Mouse (Mus musculus): ENCODE measurements at regions not wholly inside any gene's neighbourhood (a gene's known extent, or its start where the extent isn't known, plus 50 kb on each side); places are given as distances from the start of the nearest gene placed in this dataset.
"Not testable (repeated sequence)": the region's sequence is repeated elsewhere in the genome, so short reads cannot be mapped to it uniquely, and the experiment has no call there.

DNA sequence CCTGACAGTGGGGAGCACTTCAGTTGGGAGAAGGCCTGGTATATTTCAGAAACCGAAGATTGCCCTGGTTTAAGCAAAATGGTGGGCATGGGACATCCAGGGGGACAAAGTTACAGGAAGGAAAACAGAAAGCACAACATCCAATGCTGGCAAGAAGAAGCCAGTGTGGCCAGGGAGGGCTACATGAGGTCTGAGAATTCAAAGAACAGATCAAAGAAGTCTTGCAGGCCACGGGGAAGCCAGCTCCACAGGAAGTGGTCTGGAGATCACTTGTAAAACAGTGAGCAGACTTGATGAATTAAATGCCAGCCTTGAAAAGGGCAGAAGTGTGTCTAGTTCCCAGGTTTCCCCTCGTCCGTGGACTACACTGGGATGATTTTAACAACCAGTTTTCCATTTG lies 120.4 kb upstream of the Mad2l1 start:
- Histone ChIP-seq H3K4me3 (no peak overlapping the region), H3K27me3 (no peaks in the 10 kb centered on the region), H3K4me1 (no peaks in the 10 kb centered on the region; the same call in 1 of the 2 replicates), H3K36me3 (no peaks in the 10 kb centered on the region), H3K4me2 (no peak overlapping the region), H3K27ac (no peak overlapping the region), H3K9me3 (no peaks in the 10 kb centered on the region), H3K9ac (no peak overlapping the region)
- no peak for ATAC-seq (ENCODE audit: insufficient number of reproducible peaks, low FRiP score, low TSS enrichment, low read depth)
- 30% methylated on average over 4 of the region's 4 CpGs for WGBS

DNA sequence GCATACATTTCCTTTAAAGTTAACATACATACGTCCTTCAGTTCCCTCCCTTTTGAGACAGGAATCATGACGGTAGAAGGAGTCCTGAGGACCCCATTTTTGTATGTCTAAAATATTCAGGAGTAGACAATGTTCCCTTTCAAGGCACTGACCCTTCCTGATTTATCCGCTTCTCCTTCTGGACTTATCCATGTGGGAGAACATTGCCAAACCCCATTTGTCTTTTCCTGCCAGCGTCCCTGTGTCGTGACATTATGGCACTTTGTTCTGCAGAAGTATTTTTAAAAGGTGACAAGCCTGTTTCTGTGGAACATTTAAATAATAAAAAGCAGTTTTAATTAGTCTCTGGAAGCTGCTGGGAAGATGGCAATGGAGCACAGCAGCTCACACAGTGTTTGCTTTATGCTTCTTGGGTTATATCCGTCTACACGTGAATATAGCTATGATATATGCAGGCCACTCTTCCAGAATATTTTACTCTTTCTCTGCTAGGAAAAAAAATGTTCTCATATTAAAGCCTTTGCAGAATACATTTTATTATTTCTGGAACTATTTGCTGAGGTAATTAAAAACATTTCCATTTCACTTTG lies 115.6 kb upstream of the Mad2l1 start:
- H3K36me3 ChIP-seq: no peaks in the 10 kb centered on the region
- no peak overlapping the region for H3K4me3 ChIP-seq
- ATAC-seq (ENCODE audit: insufficient number of reproducible peaks, low FRiP score, low TSS enrichment, low read depth): no peak
- H3K27me3 ChIP-seq: no peaks in the 10 kb centered on the region
- 39% methylated on average over 7 of the region's 7 CpGs for WGBS
- H3K27ac ChIP-seq: no peak overlapping the region
- no peaks in the 10 kb centered on the region for H3K9me3 ChIP-seq
- no peak overlapping the region for H3K4me2 ChIP-seq
- no peak overlapping the region for H3K9ac ChIP-seq
- no peaks in the 10 kb centered on the region; the same call in 1 of the 2 replicates for H3K4me1 ChIP-seq

- no peak for ATAC-seq (ENCODE audit: insufficient number of reproducible peaks, low FRiP score, low TSS enrichment, low read depth)
- H3K4me2 ChIP-seq: no peak overlapping the region
- no peak overlapping the region for H3K27ac ChIP-seq
- no peaks in the 10 kb centered on the region for H3K36me3 ChIP-seq
- H3K9ac ChIP-seq: no peak overlapping the region
- 25% methylated on average over 4 of the region's 4 CpGs for WGBS
- H3K4me1 ChIP-seq: no peaks in the 10 kb centered on the region
- H3K27me3 ChIP-seq: no peaks in the 10 kb centered on the region
- H3K9me3 ChIP-seq: no peaks in the 10 kb centered on the region
- H3K4me3 ChIP-seq: no peak overlapping the region
These were observed 106.8 kb upstream of the Mad2l1 start for GRCm38 (mm10) chr6:66428370-66428769.

DNA sequence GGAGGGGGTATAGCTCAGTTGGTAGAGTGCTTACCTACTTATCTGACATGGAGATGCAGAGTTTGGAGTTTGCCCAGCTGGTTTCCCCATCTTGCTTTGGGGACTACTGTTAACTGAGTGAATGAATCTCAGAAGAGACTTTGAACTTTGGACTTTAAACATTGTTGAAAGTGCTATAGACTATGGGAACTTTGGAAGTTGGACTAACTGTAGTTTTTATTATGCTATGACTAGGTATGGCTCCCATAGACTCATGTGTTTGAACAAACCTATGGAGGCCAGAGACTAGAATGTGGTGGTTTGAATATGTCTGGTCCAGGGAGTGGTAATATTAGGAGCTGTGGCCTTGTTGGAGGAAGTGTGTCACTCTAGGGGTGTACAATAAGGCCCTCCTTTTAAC lies 84.8 kb upstream of the Mad2l1 start:
- H3K9me3 ChIP-seq; H3K4me1 ChIP-seq; ATAC-seq (ENCODE audit: insufficient number of reproducible peaks, low FRiP score, low TSS enrichment, low read depth); H3K4me3 ChIP-seq; H3K9ac ChIP-seq; H3K27ac ChIP-seq; H3K36me3 ChIP-seq; H3K4me2 ChIP-seq; H3K27me3 ChIP-seq: not testable (repeated sequence)

GRCm38 (mm10) chr6:66458172-66458571 lies 77.0 kb upstream of the Mad2l1 start:
- Histone ChIP-seq H3K9ac (no peak overlapping the region), H3K9me3 (no peaks in the 10 kb centered on the region), H3K4me1 (no peaks in the 10 kb centered on the region), H3K36me3 (no peaks in the 10 kb centered on the region), H3K27ac (no peak overlapping the region), H3K4me2 (no peak overlapping the region), H3K27me3 (no peaks in the 10 kb centered on the region), H3K4me3 (no peak overlapping the region)
- ATAC-seq (ENCODE audit: insufficient number of reproducible peaks, low FRiP score, low TSS enrichment, low read depth): no peak
- 63% methylated on average over 3 of the region's 3 CpGs for WGBS

- WGBS: 69% methylated on average over 4 of the region's 5 CpGs
- H3K27me3 ChIP-seq: no peaks in the 10 kb centered on the region
- no peak overlapping the region for H3K27ac ChIP-seq
- no peaks in the 10 kb centered on the region for H3K9me3 ChIP-seq
- ATAC-seq (ENCODE audit: insufficient number of reproducible peaks, low FRiP score, low TSS enrichment, low read depth): no peak
- H3K4me1 ChIP-seq: no peaks in the 10 kb centered on the region
- no peak overlapping the region for H3K4me2 ChIP-seq
- no peaks in the 10 kb centered on the region for H3K36me3 ChIP-seq
- no peak overlapping the region for H3K4me3 ChIP-seq
- H3K9ac ChIP-seq: no peak overlapping the region
These were observed 70.7 kb upstream of the Mad2l1 start for GRCm38 (mm10) chr6:66464540-66464939.

DNA sequence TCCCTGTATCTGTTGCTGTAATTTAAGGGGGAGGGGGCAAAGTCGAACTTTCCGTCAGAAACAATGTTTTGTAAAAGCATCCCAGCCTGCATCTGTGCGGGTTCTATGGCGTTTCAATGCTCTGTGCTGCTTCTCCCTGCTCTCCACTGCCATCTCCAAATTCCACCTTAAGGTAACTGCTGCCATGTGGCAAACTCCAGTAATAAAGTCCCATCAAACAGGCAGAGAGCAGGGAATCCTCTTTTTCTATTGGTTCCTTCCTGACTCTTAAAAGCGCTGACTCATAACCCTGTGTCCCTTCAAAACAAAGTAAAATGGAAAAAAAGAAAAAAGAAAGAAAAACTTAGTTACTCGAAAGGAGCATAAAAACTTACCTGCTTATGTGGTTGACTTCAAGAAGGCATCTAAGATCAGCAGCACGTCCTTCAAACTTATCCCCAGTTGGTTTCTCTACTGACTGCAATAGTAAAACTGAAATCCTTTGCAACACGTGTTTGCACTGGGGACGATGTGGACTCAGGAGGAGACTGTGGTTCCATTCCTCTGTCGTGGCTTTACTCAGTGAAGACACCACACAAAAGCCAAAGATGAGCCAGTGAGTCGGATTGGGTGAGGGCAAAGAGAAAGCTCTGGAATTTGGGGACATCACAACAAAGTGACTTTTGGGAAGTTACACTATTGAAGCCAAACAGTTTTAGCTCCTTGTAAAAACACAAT lies 69.9 kb upstream of the Mad2l1 start:
- ATAC-seq (ENCODE audit: insufficient number of reproducible peaks, low FRiP score, low TSS enrichment, low read depth): no peak
- no peaks in the 10 kb centered on the region for H3K27me3 ChIP-seq
- H3K36me3 ChIP-seq: no peaks in the 10 kb centered on the region
- H3K9ac ChIP-seq: no peak overlapping the region
- no peaks in the 10 kb centered on the region for H3K4me1 ChIP-seq
- no peak overlapping the region for H3K4me2 ChIP-seq
- H3K9me3 ChIP-seq: no peaks in the 10 kb centered on the region
- H3K4me3 ChIP-seq: no peak overlapping the region
- 67% methylated on average over 11 of the region's 11 CpGs for WGBS
- no peak overlapping the region for H3K27ac ChIP-seq

GRCm38 (mm10) chr6:66466757-66467156 lies 68.4 kb upstream of the Mad2l1 start:
- H3K4me3 ChIP-seq: no peak overlapping the region
- ATAC-seq (ENCODE audit: insufficient number of reproducible peaks, low FRiP score, low TSS enrichment, low read depth): no peak
- H3K4me1 ChIP-seq: no peaks in the 10 kb centered on the region
- H3K36me3 ChIP-seq: no peaks in the 10 kb centered on the region
- H3K4me2 ChIP-seq: no peak overlapping the region
- H3K9ac ChIP-seq: no peak overlapping the region
- H3K27me3 ChIP-seq: no peaks in the 10 kb centered on the region
- no peaks in the 10 kb centered on the region for H3K9me3 ChIP-seq
- 28% methylated on average over 3 of the region's 3 CpGs for WGBS
- H3K27ac ChIP-seq: no peak overlapping the region

GRCm38 (mm10) chr6:66470627-66471249 lies 64.5 kb upstream of the Mad2l1 start:
- ATAC-seq (ENCODE audit: insufficient number of reproducible peaks, low FRiP score, low TSS enrichment, low read depth): no peak
- Histone ChIP-seq H3K4me2 (no peak overlapping the region), H3K9ac (no peak overlapping the region), H3K27ac (no peak overlapping the region), H3K36me3 (no peaks in the 10 kb centered on the region), H3K9me3 (no peaks in the 10 kb centered on the region), H3K27me3 (no peaks in the 10 kb centered on the region), H3K4me3 (no peak overlapping the region), H3K4me1 (no peaks in the 10 kb centered on the region)
- WGBS: 89% methylated on average over 4 of the region's 4 CpGs

DNA sequence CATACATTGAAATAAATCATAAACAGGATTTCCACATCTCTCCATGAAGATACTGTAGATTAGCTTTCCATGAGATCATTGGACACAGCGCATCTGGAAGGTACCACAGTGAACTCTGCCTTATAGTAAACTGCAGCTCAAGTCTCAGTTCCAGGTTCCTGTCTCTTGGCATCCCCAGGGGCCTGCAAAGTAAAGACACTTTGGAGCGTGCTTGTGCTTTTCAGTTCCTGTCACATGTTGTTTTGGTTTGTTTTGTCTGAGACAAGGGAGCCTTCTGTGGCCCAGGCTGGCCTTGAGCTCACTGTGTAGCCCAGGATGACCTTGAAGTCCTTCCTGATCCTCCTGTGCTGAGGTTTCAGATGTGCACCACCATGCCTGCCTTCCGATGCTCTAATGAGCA lies 63.4 kb upstream of the Mad2l1 start:
- no peak for ATAC-seq (ENCODE audit: insufficient number of reproducible peaks, low FRiP score, low TSS enrichment, low read depth)
- WGBS: 76% methylated on average over 3 of the region's 3 CpGs
- no peaks in the 10 kb centered on the region for H3K4me1 ChIP-seq
- no peaks in the 10 kb centered on the region for H3K36me3 ChIP-seq
- no peak overlapping the region for H3K4me2 ChIP-seq
- no peaks in the 10 kb centered on the region for H3K9me3 ChIP-seq
- H3K4me3 ChIP-seq: no peak overlapping the region
- no peak overlapping the region for H3K9ac ChIP-seq
- H3K27ac ChIP-seq: no peak overlapping the region
- H3K27me3 ChIP-seq: no peaks in the 10 kb centered on the region

GRCm38 (mm10) chr6:66472697-66473096 lies 62.5 kb upstream of the Mad2l1 start:
- no peak for ATAC-seq (ENCODE audit: insufficient number of reproducible peaks, low FRiP score, low TSS enrichment, low read depth)
- Histone ChIP-seq H3K36me3 (no peaks in the 10 kb centered on the region), H3K9me3 (no peaks in the 10 kb centered on the region), H3K9ac (no peak overlapping the region), H3K4me2 (no peak overlapping the region), H3K27ac (no peak overlapping the region), H3K27me3 (no peaks in the 10 kb centered on the region), H3K4me3 (no peak overlapping the region), H3K4me1 (no peaks in the 10 kb centered on the region)
- 72% methylated on average over 4 of the region's 4 CpGs for WGBS

GRCm38 (mm10) chr6:66477575-66477974 lies 57.6 kb upstream of the Mad2l1 start:
- H3K4me2 ChIP-seq: no peak overlapping the region
- H3K9me3 ChIP-seq: no peaks in the 10 kb centered on the region
- ATAC-seq (ENCODE audit: insufficient number of reproducible peaks, low FRiP score, low TSS enrichment, low read depth): no peak
- WGBS: 41% methylated on average over 5 of the region's 5 CpGs
- H3K27ac ChIP-seq: no peak overlapping the region
- H3K4me1 ChIP-seq: no peaks in the 10 kb centered on the region
- no peak overlapping the region for H3K4me3 ChIP-seq
- H3K27me3 ChIP-seq: no peaks in the 10 kb centered on the region
- no peaks in the 10 kb centered on the region for H3K36me3 ChIP-seq
- H3K9ac ChIP-seq: no peak overlapping the region

Data from limb, embryonic 15.5 days (tissue).